Mouse (Mus musculus) kidney, adult 11 months (tissue): ENCODE data around the gene Myrip.
A peak's percentile ranks its signal among the peaks of the same experiment; 100 is the strongest.
"Not testable (repeated sequence)": the region's sequence is repeated elsewhere in the genome, so short reads cannot be mapped to it uniquely, and the experiment has no call there.

Experiments
- DNase-seq: peaks from one replicate; pipeline ENCODE4 v3.0.0; 2022

Myrip gene

DNA sequence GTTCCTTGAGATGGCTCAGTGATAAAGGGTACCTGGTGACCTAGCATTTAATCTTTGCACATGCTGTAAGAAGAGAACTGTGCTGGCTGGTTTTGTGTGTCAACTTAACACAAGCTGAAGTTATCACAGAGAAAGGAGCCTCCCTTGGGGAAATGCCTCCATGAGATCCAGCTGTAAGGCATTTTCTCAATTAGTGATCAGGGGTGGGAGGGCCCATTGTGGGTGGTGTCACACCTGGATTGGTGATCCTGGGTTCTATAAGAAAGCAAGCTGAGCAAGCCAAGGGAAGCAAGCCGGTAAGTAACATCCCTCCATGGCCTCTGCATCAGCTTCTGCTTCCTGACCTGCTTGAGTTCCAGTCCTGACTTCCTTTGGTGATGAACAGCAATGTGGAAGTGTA, at the start of gene Myrip:
TSS of gene Myrip (plus strand) at position 301 of the 400 bp plus-strand sequence.
- DNase-seq = not testable (repeated sequence)

DNA sequence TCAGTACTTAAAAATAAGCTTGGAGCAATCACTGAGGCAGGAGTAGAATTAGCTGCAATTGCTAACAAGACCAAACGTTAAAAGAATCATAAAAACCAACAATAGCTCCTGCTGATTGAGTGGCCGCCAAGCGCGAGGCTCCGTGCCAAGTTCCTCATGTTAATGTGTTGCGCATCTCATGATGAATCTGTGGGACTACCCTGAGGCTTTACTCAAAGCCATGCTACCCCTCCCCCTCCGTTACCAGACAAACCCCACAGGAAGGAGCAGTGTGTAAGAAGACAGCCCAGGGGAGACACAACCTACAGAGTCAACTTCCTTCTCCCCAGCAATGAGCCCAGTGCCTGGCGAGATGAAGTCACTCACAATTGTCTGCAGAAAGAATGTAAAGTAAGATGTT, 41.5 kb upstream of the Myrip start:
- peak; percentile 7 for DNase-seq

DNA sequence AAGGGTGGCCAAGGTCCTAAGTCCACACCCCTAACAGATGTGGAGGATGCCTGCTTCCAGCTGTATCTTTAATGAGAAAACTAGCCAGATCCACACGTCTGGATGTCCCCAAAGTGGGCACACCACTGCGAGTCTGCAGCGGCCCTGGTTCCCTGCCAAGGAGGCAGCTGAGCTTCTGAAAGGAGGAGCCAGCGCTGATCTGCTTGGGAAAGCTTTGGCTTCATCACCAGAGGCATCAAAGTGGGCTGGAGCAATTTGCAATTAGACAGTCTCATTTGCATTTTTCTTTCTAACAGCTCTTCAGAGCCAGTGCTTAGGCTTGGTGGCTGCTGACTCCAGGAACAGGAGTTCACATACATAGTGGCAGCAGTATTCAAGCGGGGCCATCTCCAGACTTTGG, 37.3 kb upstream of the Myrip start:
- DNase-seq = no peak

DNA sequence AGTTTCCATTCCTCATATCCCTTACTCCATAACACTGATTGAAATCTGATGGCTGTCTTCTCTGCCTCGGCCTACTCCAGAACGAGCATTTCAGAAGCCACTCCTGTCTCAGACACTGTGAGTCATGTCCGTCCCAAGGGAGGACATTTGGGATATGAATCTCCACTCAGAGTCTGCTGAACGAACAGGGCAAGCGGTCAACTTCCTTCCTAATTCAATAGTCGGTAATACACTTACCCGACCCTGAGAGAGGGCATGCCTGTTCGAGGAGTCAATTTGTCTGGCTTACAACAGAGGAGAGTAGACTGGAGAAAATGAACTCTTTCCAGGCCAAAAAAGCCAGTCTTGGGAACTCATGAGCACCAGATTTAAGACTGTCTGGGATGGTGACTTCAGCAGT, 28.2 kb upstream of the Myrip start:
- DNase-seq = peak; percentile 65

DNA sequence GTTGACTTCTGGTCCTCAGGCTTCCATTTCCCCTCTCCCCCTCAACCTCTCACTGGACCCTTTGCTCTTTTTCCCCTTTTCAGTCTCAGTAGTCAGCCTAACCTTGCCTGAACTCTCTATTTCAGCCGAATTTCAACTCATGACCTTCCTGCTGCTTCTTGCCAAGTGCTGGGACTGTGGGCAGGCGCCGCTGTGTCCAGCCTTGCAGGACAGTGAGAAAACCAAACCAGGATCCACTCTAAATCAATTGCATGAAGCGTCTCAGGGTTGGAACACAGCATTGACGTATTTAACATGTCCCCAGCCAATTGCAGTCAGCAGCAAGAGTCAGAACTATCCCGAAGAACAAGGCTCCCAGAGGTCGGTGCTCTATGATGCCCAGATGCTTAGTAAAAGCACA, 26.1 kb upstream of the Myrip start:
- peak; percentile 48 for DNase-seq

DNA sequence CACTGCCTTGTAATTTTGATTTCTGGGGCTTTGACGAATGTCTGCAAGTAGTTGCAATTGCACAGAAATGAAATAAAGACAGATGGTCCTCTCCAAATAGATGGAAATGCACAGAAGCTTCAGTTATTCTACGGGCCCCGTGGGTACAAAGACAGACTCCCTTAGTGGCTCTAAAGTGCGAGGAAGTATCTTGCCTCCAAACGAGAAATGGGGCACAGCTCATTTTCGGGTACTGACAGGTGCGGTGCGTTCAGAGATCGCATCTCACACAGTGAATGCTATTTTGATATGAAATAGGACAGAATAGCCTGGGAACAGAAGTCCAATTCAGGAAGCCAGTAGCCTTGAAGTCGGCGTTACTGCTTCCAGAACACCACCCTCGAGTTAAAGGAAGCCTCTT, 20.2 kb upstream of the Myrip start:
- no peak for DNase-seq

DNA sequence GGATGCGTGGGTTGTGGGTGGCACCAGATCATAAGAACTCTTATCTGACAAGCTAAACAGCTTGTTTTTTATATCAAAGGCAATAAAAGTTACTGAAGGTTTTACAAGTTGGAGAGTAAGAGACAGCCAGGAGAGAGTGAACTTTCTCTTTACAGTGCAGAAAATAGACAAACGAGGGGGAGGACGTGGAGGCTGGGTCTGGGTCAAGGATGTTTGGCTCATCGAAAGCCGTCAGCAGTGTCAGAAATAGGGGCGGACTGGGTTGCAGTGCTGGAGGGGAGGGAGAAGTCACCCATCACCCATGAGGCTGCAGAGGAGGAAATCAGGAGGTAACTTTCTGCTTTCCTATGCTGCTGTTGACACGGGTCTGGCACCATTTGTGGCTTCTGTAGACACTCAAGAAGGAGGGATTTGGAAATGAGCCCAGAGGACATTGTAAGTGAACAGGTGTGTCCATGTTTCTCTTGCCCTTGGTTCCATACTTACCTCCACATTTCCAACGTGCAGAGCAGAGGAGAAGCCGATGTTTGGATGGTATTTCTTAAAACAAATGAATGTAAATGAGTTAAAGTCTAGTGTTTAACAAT, 18.8 kb upstream of the Myrip start:
- no peak for DNase-seq

DNA sequence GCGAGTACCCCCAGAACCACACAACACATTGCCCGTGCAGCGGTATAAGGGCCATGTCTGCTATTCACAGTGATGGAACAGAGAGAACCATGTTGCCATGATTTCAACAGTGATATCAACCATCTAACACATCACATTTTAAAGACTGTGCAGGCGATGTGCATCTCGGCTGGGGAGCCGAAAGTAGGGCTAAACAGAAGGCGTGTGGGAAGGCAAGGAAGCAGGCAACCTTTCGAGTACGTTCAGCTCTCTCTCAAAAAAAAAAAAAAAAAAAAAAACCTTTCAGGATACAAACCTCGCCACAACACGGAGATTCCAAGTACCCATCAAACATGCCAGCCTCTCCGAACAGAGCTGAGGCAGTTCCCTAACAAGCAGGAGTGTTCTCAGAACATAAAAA, 17.8 kb upstream of the Myrip start:
- DNase-seq = no peak

DNA sequence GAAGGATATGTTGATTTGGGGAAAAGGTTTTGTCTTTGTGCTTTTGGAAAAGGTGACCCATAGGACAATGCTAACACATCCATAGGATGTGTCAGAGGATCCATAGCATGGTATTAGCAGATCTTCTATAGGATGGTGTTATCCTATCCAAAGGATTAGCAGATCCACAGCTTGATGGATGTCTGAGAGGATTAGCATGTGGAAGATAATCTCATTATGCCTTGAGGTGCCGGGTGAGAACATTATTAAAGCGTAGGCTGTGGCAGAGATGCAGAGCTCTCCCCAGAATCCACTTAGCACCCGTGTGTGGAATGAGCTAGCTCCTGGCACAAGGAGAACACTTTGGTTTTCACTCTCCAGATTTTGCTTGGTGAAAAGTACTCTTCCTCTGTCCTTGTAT, 13.3 kb upstream of the Myrip start:
- no peak for DNase-seq

DNA sequence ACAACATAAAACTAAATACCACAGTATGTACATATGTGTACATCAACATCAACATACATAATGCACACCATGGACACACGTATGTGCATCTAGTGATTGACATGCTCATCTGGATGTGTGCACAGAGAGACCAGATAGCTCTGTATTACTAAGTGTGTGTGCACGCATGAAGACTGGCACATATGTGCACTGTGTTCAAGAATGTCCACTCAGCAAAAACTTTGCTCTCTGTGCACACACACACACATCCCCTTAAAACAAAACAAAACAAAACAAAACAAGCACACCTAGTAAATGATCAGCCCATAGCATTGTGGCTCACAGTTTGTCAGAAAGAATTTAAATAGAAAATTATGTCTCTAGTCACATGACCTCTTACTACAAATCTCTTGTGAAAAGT, 10.9 kb upstream of the Myrip start:
- no peak for DNase-seq

DNA sequence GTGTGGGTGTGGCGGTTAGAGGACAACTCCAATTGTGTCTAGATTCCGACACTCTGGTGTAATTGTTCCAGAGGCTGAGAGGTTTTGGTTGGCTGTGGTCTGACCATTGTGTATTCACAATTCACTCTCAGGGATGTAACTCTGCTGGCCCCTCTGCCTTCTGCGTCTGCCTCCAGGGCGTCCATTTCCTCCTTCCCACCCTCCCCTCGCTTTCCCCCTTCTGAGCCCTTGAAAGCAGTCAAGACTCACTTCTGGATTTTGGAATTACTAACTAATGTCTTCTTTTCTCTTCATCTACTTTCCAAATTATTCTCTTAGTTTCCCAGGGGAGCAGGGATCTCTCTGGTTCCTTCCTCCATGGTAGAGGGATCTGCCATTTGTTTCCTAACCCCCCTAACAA, 8.8 kb upstream of the Myrip start:
- no peak for DNase-seq

DNA sequence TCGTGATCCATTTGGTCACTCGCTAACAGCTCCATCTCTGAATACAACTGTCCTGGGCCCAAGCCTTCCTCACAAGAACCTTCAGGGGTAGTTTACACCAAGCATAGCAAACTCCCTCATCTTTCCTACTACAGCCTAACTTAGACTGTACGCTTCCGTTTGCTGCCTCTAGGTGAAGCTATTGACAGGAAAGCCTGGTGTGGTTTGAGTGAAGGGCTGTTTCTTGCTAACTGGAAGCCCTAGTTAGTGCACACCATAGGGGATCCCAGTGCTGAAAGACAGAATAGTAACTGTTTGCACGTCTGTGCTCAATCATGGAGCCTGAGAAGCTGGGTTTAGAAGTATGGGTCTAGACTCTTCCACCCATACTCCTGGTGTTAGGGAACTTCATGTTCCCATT, 5.8 kb upstream of the Myrip start:
- DNase-seq = no peak

DNA sequence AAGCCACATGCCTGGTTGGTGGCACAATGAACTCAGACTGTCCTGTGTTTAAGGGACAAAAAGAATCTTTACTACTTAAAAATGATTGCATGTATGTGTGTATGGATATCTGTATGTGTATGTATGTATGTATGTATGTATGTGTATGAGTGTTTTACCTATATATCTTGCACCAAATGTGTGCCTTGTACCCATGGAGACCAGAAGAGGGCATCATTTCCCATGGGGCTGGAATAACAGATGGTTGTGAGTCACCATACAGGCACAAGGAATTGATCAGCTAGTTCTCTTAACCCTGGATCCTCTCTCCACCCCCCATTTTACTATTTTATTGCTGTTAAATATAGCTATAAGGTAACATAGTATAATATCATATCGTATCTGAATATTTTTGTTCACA, 4.4 kb upstream of the Myrip start:
- no peak for DNase-seq

DNA sequence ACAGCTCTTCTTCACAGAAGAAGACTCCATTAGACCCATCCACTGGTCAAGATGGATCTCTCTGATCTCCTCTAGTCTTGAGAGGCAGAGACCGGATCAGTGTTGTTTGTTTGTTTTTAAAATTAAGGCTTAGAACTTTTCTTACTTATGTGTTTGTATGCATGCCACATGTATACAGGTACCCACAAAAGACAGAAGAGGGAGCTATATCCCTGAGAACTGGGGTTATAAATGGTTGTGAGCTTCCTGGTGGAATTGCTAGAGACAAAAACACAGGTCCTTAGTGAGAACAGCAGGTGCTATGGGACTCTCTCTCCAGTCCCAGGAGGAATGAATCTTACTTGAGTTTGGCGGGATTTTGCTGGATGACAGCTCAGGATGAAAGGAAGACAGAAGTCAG, 1.9 kb upstream of the Myrip start:
- no peak for DNase-seq

DNA sequence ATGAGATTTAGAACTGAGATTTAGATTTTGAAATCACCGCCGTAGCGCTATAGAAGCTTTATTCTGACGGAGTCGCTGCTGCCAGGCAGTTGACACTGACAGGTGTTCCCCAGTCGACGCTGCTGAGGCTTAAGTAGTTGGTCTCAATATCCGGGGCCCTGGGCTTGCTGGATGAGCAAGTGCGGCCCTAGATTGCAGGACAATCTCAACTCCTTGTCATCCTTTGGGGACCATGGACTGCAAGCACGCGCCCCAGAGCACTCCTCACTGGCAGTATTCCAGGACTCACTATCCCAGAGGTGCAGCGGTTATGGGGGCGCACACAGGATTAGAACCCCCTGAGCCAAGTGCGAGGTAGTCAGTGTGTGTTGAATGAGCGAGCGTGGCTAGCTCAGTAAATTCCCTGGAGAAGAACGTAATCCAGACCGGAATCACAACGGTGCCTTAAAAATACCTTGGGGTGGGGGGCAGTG, 1.7 kb downstream of the Myrip start:
- DNase-seq = no peak

DNA sequence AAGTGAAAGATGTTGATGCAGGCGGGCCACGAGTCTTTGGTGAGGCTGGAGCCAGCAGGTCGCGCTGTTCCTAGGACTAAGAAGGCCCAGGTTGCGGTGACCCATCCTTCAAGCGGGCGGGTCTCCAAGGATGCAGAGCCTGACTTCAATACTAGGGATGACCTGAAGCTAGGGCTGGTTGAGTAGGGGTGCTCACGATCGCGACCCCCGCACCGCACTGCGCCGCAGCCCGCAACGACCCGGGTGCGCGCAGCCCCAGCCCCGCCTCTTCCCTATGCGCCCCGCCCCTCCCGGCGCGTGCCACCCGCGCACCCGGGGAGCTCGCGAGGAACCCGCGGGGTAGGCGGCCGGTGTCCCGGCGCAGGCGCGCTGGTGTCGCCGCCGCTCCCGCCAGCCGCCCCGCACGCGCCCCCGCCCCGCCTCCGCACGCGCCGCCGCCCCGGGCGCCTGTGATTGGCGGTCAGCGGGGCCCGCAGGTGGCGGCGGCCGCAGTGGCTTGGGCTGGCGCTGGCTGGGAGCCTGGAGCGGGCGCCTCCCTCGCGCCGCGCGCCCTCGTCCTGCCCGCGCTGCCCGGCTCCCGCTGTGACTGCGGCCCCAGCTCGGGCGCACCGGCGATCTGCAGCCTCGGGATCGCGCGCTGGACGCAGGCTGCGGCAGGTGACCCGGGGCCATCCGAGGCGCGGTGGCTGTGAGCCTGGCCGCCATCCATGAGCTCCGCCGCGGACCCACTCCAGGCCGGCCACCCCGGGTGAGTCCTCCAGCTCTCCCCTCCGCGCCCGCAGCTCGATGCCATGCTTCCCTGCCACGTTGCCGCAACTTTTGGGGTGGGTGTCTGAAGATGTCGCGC, 2.4 kb downstream of the Myrip start:
- DNase-seq = peak; percentile 20

DNA sequence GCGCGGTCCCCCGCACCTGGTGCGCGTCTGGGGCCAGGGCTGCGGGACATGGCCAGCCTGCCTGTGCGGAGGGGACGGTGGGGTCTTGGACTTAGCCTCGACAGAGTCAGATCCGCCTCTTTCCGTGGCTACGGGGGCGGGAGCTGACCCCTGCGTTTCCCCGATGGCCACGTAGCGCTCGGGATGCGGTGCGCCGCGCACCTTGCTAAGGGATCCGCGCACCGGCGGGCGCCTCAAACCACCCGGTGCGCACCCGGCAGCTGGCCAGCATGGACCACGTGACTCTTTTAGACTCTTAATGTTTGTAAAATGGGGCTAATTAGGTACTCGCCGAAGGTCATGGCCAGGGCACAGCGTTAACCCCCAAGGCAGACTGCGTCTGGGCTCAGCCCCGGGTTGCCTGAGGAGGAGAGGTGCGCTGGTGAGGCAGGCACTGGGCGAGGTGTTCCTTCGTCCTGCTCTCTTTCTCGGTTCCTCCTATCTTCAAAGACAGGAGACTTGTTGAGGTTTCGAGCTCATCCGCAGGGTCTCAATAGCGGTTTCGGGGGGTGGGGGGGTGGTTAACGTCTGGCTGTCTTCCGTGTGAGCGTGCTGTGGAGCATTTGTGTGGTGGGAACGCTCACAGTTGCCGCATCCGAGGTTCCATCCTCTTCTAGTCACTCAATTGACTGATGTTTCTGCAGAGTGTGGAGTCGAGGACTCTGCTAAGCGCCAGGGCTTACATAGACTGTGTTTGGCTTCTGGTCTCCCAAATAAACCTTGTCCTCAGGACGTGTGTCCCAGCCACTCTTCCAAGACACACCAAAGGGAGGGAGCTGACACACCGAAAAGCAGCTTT, 3.2 kb downstream of the Myrip start:
- DNase-seq = no peak

DNA sequence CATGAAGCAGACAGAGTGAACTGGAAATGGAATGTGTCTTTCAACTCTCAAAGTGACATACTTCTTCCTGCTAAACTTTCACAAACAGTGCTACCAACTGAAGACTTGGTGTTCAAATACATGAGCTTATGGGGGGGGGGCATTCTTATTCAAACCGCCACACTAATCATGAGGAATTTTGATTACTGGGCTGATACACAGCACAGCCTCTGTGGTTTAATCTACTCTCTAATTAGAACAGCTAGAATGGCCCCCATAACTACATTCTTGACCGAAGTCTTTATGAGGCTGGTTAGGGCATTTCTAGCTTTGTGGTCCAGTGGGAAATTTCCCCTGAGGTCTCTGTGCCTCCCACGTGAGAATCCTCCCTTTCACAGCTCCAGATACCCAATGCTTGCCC, 13.9 kb downstream of the Myrip start:
- DNase-seq = no peak

DNA sequence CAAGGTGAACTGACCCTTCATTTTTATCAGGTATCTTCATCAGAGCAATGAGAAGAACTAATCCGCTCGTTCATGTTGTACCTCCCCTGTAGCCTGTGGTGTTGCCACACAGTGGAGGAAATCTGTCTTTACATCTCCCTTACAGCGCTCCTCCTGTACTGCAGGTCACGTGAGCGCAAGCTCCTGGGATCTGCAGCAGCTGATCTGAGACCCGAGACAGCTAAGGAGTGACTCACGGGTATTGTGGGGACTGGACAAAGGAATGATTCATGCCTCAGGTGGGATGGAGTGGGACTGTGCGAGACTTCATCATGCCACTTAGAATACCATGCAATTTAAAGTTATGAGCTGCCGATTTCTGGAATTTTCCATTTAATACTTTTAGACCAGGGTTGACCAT, 17.8 kb downstream of the Myrip start:
- DNase-seq = no peak

DNA sequence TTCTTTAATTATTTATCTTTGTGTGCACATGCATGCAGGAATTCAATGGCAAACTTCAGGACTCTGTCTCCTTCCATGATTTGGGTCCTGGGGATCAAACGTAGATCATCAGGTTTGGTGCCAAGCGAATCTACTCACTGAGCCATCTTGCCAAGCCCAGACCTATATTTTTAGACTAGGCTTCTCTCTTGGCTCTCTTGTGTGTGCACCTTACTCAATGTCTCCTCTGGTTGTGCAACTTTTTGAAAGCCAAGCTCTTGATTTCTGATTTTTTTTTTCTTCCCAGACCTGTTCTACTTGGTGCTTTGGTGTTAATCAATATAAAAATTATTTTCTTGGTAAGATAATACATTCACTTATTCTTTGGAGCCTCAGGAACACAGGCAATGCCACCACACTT, 19.3 kb downstream of the Myrip start:
- DNase-seq = no peak

DNA sequence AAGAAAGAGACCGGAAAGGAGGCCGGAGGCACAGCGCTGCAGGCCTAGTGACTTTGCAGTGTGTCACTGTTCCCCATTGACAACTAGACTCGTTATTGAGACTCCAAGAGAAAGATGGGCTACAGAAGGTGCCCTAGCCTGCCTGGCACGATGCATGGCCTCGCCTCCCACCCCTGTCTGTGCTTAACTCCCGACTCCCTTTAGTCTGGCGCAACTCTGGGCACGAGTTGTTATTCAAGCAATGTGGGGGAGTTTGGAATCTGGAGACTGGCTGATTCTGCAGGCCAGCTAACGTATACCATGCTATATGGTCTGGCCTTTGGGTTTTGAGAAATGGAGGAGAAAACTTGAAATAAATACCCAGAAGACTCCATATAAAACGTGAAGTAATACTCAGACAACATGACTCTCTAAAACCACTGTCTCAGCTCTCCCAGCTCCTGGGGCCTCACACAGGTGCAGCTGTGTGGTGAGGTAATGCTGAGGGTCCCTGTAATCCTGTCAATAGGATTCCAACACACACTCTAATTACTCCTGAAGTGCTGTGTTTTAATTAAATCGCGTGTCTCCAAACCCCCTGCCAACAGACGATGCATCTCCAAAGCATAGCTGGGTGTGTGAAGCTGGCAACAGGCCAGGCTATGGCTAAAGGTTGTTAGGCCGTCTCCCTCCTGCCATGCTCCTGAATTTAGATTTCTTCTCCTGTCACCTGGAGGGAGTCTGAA, 21.6 kb downstream of the Myrip start:
- DNase-seq = no peak

DNA sequence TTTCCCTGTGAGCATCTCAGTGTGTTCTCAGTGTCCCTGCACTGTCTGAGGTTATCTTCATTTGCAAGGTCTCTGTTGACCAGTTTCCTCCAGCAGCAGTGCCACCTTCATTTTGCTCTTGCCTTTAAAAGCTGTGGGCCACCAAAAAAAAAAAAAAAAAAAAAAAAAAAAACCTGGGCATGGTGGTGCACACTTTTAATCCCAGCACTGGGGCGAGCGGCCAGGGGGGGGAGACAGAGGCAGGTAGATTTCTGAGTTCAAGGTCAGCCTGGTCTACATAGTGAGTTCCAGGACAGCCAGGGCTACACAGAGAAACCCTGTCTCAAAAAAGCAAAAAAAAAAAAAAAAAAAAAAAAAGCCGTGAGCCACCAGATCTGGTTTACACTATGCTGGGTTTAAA, 29.7 kb downstream of the Myrip start:
- not testable (repeated sequence) for DNase-seq

DNA sequence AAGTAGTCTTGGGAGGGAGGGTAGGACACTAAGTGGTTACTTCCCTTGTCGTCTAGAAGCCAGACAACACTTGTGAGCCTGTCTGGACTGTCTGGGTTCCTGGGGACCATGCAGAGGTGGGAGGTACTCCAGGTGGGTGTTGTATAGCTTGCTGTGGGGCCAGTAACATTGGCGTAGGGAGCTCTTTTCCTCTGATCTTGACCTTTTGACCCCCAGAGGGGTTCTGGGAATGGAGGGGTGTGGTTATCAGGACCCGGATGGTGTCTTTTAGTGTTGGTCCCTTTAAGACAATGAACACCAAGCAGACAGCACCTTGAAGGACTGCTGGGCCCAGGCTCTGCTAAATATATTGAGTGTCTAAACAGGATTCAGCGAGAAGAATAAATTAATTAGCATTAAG, 36.9 kb downstream of the Myrip start:
- no peak for DNase-seq
